Mouse (Mus musculus) G1E (cell line): Measurements from ENCODE around the gene Kat8. TPM values are rescaled to one million over a fixed set of nuclear protein-coding genes. Genes with fewer than 3 reads are reported as not detected.
"Not testable (repeated sequence)": the region's sequence is repeated elsewhere in the genome, so short reads cannot be mapped to it uniquely, and the experiment has no call there.

Experiments
- ATAC-seq: 2 replicates; pipeline ENCODE4 v1.8.0; 2016; ENCODE audit warnings: mild to moderate bottlenecking; ENCODE audit not compliant: insufficient number of reproducible peaks, poor library complexity, low FRiP score, severe bottlenecking; ENCODE audit errors: extremely low read depth
- DNase-seq: peaks from one replicate; pipeline ENCODE4 v3.0.0; 2012; ENCODE audit warnings: low spot score
- H3K27me3 ChIP-seq: 2 replicates; pipeline ENCODE4 v1.6.1; 2012; ENCODE audit warnings: mild to moderate bottlenecking, low read length, inconsistent platforms; ENCODE audit not compliant: insufficient read depth
- H3K36me3 ChIP-seq: replicated peaks from 2 replicates; pipeline ENCODE3; 2012; ENCODE audit warnings: mild to moderate bottlenecking, inconsistent platforms
- H3K4me1 ChIP-seq: 2 replicates; pipeline ENCODE4 v1.6.1; 2012; ENCODE audit warnings: low read depth, low read length, inconsistent platforms, mixed read lengths; ENCODE audit not compliant: insufficient read depth
- H3K4me3 ChIP-seq: 2 replicates; pipeline ENCODE4 v1.5.1; 2012; ENCODE audit warnings: low read depth, mild to moderate bottlenecking, inconsistent platforms, low read length, moderate library complexity, mixed read lengths
- H3K9me3 ChIP-seq: replicated peaks from 2 replicates; pipeline ENCODE4 v1.6.1; 2012; ENCODE audit warnings: inconsistent platforms
- CTCF ChIP-seq: IDR thresholded peaks from 2 replicates; pipeline ENCODE4 v1.5.1; 2012; ENCODE audit warnings: low read depth, low read length, inconsistent platforms, mixed read lengths
- GATA1 ChIP-seq: IDR thresholded peaks from 2 replicates; pipeline ENCODE4 v1.6.1; 2012; ENCODE audit warnings: borderline replicate concordance, low read length, inconsistent platforms, mixed read lengths
- GATA2 ChIP-seq: IDR thresholded peaks from 2 replicates; pipeline ENCODE4 v1.6.1; 2012; ENCODE audit warnings: low read depth, low read length, inconsistent platforms, borderline replicate concordance
- POLR2AphosphoS5 ChIP-seq: IDR thresholded peaks from 2 replicates; pipeline ENCODE4 v1.6.1; 2012; ENCODE audit warnings: low read depth, low read length, inconsistent platforms; ENCODE audit not compliant: insufficient replicate concordance
- TAL1 ChIP-seq: conservative IDR thresholded peaks from 2 replicates; pipeline ENCODE4 v1.6.1; 2012; ENCODE audit warnings: low read depth, low read length, inconsistent platforms, mixed read lengths
- polyA plus RNA-seq: library from polyadenylated mRNA; stranded (reverse); fragments of >175 nt; gene quantifications from 2 replicates; pipeline ENCODE4 v1.2.3, GENCODE M21; 2012
- total RNA-seq, 2 experiments: library from RNA; stranded (forward) in 1 of 2; stranded (reverse) in 1 of 2; fragments of 200-1000 nt in 1 of 2; fragments of >200 nt in 1 of 2; fragmentation: Nextera tagmentation in 1 of 2; gene quantifications; 2 replicates each; pipeline ENCODE4 v1.2.3; 2014 to 2017

Gene Kat8
- total and polyA plus RNA-seq, 3 experiments, result 7.4 to 44.0 (median 39.0) TPM

- ATAC-seq, result peak; percentile 98
- Histone ChIP-seq H3K4me3 (peak within 1 kb of the TSS; percentile 78), H3K9me3 (no peaks in the 10 kb centered on the region), H3K4me1 (peaks cover 54% of the 10 kb centered on the region), H3K36me3 (peaks cover 40% of the 10 kb centered on the region), H3K27me3 (no peaks in the 10 kb centered on the region)
- TF ChIP-seq TAL1, result no peak
- TF ChIP-seq POLR2AphosphoS5, result no peak
- TF ChIP-seq GATA2, result no peak
- TF ChIP-seq GATA1, result no peak
- TF ChIP-seq CTCF, result no peak
- DNase-seq, result peak; percentile 95
Measured at GRCm38 (mm10) chr7:127895442-127895841, 16.9 kb upstream of the Kat8 start, which contains the start of the genes Gm21974 and Vkorc1. Gene Gm21974, minus strand, starts transcription at chr7:127895454. Gene Vkorc1, minus strand, starts transcription at chr7:127895617.

GRCm38 (mm10) chr7:127895891-127896290 is 16.4 kb upstream of the Kat8 start:
- peak overlapping the region; percentile 78; the same call in 1 of the 2 replicates for H3K4me3 ChIP-seq
- H3K36me3 ChIP-seq, result peaks cover 36% of the 10 kb centered on the region
- not testable (repeated sequence) for H3K27me3 ChIP-seq, ATAC-seq, DNase-seq, H3K9me3 ChIP-seq
- peaks cover 59% of the 10 kb centered on the region for H3K4me1 ChIP-seq

GRCm38 (mm10) chr7:127896384-127896783 is 15.9 kb upstream of the Kat8 start:
- Histone ChIP-seq H3K4me1 (peaks cover 59% of the 10 kb centered on the region), H3K36me3 (peaks cover 31% of the 10 kb centered on the region), H3K27me3 (no peaks in the 10 kb centered on the region), H3K4me3 (no peak overlapping the region; the same call in 1 of the 2 replicates), H3K9me3 (no peaks in the 10 kb centered on the region)
- TF ChIP-seq GATA1, result no peak
- no peak for TF ChIP-seq GATA2
- no peak for TF ChIP-seq TAL1
- TF ChIP-seq POLR2AphosphoS5, result no peak
- TF ChIP-seq CTCF, result peak; percentile 77
- ATAC-seq (no peak), DNase-seq (peak; percentile 50)

GRCm38 (mm10) chr7:127897542-127897941 is 14.8 kb upstream of the Kat8 start:
- Histone ChIP-seq H3K9me3 (no peaks in the 10 kb centered on the region), H3K27me3 (no peaks in the 10 kb centered on the region), H3K4me3 (no peak overlapping the region), H3K4me1 (peaks cover 59% of the 10 kb centered on the region), H3K36me3 (peaks cover 19% of the 10 kb centered on the region)
- TF ChIP-seq CTCF, result no peak
- no peak for TF ChIP-seq GATA2
- TF ChIP-seq GATA1, result no peak
- TF ChIP-seq POLR2AphosphoS5, result no peak
- no peak for TF ChIP-seq TAL1
- no peak for DNase-seq
- ATAC-seq, result no peak

GRCm38 (mm10) chr7:127898179-127898956 is 13.9 kb upstream of the Kat8 start:
- no peak overlapping the region; the same call in 1 of the 2 replicates for H3K4me3 ChIP-seq
- H3K36me3 ChIP-seq, result peaks cover 11% of the 10 kb centered on the region
- H3K4me1 ChIP-seq, result peaks cover 59% of the 10 kb centered on the region
- ATAC-seq (no peak), DNase-seq (no peak)
- H3K27me3 ChIP-seq, result no peaks in the 10 kb centered on the region
- no peak for TF ChIP-seq GATA1
- TF ChIP-seq TAL1, result no peak
- TF ChIP-seq CTCF, result no peak
- no peak for TF ChIP-seq GATA2
- no peak for TF ChIP-seq POLR2AphosphoS5
- no peaks in the 10 kb centered on the region for H3K9me3 ChIP-seq

GRCm38 (mm10) chr7:127899997-127900396 is 12.3 kb upstream of the Kat8 start:
- Histone ChIP-seq H3K4me3 (no peak overlapping the region), H3K4me1 (peaks cover 59% of the 10 kb centered on the region), H3K27me3 (no peaks in the 10 kb centered on the region), H3K9me3 (no peaks in the 10 kb centered on the region), H3K36me3 (peaks cover 5% of the 10 kb centered on the region)
- ATAC-seq, result no peak
- no peak for DNase-seq
- TF ChIP-seq GATA2, result no peak
- no peak for TF ChIP-seq TAL1
- TF ChIP-seq GATA1, result no peak
- TF ChIP-seq POLR2AphosphoS5, result no peak
- TF ChIP-seq CTCF, result no peak

GRCm38 (mm10) chr7:127901772-127902171 is 10.5 kb upstream of the Kat8 start:
- DNase-seq, result no peak
- Histone ChIP-seq H3K4me1 (peaks cover 58% of the 10 kb centered on the region), H3K9me3 (no peaks in the 10 kb centered on the region), H3K4me3 (no peak overlapping the region), H3K36me3 (peaks cover 23% of the 10 kb centered on the region), H3K27me3 (no peaks in the 10 kb centered on the region)
- ATAC-seq, result no peak
- no peak for TF ChIP-seq POLR2AphosphoS5
